Mouse (Mus musculus) cerebellum, postnatal 14 days (tissue): ENCODE results near the gene Letmd1.
A peak's percentile ranks its signal among the peaks of the same experiment; 100 is the strongest.
"Not testable (repeated sequence)": the region's sequence is repeated elsewhere in the genome, so short reads cannot be mapped to it uniquely, and the experiment has no call there.

Source experiments
- DNase-seq, 2 experiments: peaks; one replicate each; pipeline ENCODE4 v3.0.0; 2021; ENCODE audit warnings: mixed read lengths in 2 of 2

Gene Letmd1

DNA sequence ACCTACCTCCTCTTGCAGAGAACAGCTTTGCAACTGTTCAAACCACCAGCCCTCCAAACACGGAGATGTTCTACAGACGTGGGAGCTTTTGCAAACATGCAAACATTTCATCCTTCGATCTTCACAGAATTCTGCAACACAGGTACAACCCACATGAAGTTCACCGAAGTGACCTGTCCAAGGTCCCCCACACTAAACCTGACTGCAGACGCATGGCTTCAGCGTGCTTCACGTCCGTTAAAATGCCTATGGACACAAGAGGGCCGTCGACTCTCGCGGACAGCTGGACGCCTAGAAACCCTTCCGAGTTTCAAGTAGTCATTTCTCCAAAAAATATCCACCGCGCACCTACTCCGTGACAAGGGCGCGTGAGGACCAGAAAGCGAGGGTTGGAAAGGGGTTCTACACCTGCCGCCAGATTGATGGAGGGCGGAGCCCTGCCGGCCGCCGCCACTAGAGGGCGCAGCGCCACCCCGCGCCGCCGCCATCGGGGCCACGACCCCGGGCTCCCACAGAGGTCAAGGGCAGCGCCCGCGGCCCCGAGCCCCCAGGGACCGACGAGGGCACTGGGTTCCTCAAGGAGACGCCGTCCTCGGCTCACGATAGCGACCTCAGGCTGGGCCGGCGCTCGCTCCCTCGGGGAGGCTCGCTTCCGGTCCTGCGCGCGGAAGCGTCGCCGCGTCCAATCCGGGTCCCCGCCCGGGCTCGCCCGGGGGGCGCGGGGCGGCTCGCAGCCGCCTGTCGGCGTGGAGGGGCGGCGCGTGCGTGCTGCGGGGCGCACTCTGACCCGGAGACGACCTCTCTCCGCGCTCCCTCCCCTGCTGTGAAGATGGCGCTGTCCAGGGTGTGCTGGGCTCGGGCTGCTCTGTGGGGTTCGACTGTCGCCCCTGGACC is at the start of gene Letmd1:
TSS of gene Letmd1 (plus strand) at position 729 of the 894 bp plus-strand sequence.
- DNase-seq, result peak; percentile 94 to 95

- DNase-seq, result no peak
These were observed 49.5 kb upstream of the Letmd1 start for GRCm38 (mm10) chr15:100419311-100419710.

DNA sequence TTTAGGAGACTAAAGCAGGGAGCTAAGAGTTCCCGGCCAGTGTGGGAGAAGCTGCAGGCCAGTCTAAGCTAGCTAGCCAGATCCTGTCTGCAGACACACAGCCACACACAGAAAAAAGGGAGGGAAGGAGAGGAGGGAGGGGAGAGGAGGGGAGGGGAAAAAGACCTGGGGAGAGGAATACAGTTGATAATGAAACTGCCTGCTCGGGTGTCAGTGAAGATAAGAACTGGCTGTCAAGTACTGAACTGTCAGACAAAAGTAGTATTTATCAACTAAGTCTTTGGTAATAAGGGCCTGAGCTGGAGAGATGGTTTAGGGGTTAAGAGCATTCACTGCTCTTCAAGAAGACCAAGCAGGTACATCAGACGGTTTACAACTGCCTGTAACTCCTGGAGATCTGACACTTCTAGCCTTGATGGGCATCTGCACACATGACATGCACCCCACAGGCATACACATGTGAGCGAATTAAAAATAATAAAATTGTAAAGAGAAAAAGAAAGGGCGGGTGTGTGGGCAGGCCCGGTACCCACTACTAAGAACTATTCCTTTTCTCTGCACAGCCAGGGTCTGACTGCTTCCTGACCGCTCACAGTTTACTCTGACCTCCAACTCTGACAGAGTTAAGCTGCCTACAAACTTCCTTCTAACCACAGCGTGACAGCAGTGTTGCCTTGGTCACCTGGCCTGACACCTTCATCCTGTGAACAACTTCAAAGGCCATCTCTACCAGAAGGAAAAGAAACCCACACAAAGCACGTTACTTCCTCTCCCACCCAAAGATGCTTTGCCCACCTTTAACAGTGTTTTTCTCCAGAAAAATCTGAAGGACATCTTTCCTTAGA is 48.7 kb upstream of the Letmd1 start:
- DNase-seq, result no peak

DNA sequence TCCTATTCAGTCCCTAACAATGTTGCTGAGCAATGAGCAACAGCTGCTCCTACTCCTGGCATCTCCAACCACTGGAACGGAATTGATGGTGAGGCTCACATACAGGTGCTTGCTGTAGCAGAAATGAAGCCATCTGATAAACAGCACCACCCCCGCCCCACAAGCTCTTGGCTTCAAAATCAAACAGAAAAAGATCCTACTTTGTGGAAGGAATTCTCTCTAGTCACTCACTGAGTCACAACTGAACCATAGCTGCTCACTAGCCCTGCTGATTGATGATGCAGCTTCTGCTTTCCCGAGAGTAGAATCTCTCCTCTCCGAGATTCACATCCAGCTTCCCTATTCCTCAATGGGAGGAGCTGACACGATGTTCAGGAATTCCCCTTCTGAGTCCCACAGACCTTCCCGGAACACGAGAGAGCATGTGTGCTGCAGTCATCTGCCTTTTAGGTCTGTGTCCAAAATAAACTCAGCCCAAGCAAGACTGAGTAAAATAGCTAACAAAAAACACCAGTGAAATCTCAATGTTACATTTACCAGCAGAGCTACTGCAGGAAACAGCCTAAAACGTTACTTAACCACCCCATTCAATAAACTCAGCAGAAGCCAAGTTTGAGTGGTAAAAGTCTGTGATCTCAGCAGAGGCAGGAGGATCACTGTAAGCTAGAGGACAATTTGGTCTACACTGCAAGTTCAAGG is 47.6 kb upstream of the Letmd1 start:
- no peak for DNase-seq

DNA sequence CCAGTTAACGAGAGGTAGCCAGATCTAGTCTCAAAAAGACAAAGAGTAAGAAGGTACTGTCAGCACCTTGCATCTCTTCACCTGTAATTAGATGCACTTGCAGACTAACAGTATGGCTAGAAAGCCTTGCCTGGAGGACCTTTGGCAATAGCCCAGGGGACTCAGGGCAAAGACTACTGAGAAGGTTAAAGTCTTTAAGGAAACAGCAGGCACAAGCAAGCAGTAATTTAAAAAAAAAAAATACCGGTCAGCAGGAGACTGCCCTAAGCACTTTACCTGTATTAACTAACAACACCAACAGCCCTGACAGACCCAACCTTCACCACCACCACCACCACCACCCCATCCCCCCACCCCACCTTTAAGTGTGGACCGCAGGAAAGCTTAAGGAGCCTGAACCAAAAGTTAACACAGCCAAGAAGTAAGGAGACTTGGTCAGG is 47.0 kb upstream of the Letmd1 start, which contains the start of gene Gm5475:
TSS of gene Gm5475 (plus strand) at position 390 of the 440 bp plus-strand sequence.
- DNase-seq, result not testable (repeated sequence)

- peak in 1 of 2 experiments; percentile 43 for DNase-seq
These were observed 46.3 kb upstream of the Letmd1 start for GRCm38 (mm10) chr15:100422476-100422875.

DNA sequence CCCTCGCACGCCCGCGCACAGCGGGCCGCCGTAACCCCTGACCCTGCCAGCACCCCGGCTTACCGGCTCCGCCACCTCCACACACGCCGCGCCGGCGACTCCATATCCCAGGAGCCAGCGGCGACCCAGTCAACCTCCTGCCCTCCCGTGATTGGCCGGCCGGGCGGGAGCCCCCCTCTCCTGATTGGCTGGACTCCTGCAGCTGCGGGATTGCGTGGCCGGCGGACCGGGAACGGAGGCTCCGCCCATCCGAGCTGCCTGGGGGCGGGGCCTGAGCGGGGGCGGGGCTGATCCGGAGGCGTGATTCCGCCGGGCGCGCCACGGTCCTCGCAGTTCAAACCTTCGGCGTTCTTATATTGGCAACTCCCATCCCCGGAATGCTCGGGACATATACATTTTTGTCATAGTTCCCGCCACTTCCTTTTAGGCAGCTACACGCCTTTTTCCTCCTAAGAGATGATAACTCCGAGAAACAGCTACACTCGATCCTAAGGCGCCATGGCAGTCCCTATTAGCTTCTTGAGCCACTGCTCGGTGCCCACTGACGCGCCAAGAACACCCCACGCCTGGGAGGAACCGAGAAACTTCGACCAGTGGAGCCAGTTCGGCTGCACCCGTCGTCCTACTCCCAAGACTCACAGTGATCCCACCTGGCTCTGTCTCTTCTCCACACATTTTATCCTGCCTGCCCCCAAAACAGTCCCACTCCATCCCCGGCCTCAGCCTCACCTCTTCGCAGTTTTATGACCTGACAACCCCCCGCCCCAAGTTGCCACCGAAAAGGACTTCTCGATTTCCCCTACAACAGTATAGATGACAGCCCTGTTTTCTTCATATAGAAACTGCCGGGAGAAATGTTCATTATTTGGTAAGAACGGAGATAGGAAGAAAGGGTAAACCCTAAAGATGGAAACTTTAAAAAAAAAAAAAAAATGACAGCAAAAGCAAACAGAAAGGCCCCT is 45.6 kb upstream of the Letmd1 start:
- peak; percentile 98 for DNase-seq

DNA sequence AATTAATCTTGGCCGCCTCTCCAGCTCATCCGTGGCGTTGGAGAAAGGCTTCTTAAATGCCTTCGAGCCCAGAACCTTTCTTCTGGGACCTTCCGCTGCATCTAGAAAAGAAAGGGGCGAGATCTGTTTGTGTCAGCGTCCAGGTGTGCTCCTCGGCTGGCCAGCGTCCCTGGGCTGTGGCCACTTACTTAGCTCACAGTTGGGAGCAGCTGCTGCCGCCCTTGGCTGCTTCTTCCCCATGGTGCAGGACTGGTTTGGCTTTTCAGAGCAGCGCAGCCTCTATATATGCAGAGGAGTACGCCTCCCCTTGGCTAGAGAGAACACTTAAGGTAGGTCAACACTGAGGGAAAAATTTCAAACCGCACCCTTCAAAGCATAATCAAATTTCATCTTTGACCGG is 44.9 kb upstream of the Letmd1 start:
- DNase-seq, result no peak

DNA sequence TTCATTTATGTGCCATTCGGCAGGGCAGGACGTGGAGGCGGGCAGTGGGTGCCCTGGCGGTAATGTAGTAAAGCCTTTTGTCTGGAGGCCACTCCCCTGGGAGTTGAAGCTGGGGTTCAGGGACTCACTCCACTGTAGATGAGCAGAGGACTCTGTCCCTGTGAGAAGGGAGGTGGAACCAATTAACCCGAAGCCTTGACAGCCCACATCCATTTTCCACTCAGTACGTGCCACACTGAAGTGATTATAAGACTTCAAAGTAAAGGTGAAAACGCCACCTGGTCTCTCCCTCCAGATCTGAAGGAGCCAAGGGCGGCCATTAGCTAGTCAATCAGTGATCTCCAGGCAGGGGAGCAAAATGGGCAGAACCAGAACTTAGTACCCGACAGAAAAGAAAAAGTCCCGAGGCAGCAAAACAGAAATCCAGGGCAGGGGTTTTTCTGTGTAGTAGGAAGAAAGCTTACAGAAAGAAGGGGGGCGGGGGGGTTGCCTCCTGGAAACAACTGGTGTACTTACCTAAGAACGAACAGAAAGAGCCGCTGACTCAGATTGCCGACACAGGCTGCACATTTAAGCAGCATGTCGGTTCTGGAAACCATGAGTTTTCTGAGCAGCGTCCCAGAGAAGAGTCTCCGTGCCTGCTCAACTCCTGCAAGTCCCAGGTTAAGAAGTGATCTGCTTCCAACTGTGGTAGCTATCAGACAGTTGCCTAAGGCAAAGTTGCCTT is 44.3 kb upstream of the Letmd1 start, which contains the start of gene Slc11a2:
TSS of gene Slc11a2 (minus strand) at position 677 of the 727 bp plus-strand sequence.
- DNase-seq, result no peak

DNA sequence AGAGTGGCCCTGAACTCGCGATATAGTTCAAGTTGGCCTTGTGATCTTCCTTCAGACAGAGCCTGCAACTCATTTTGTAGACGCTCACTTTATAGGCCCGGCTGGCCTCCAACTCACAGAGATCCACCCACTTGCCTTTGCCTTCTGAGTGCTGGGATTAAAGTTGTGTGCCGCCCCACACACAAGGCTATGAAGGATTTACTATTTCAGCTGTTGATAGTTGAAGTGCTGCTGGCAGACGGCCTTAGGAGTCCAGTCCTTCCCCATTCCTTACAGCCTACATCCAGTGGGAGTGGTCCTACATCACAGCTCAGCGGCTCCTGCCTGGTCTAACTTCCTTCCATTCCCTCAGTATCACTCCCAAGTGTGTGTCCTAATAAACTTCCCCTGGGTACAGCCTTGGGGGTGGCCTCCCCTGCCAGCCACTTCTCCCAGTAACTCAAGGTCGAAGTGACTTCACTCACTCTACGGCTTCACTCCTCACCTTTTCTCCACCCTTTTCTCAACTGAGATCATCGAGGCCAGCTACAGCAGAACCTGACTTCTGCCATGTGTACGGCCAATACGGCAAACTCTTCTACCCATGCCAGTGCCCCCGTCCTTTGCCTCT is 40.4 kb upstream of the Letmd1 start:
- no peak for DNase-seq

- DNase-seq, result peak; percentile 85 to 89
These were observed 38.8 kb upstream of the Letmd1 start for GRCm38 (mm10) chr15:100429959-100430565.

DNA sequence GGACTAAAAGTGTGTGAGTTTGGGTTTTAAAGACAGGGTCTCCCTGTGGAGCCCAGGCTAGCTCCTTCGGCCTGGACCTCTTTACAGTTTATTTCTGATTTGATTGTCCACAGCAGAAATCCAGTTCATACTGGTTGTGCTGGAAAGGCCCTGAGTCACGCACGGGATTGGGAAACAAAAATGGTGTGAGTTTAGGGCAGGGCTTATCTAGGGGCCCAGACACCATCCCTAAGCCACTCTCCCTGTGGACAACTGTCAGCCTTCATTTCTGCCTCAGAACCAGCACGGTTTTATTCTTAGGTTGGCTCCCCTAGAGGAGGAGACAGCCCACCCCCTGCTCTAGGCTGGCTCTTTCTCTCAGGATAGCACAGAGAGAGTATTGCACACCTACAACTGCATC is 35.6 kb upstream of the Letmd1 start:
- DNase-seq, result no peak

GRCm38 (mm10) chr15:100436112-100436511 is 32.7 kb upstream of the Letmd1 start:
- no peak for DNase-seq

DNA sequence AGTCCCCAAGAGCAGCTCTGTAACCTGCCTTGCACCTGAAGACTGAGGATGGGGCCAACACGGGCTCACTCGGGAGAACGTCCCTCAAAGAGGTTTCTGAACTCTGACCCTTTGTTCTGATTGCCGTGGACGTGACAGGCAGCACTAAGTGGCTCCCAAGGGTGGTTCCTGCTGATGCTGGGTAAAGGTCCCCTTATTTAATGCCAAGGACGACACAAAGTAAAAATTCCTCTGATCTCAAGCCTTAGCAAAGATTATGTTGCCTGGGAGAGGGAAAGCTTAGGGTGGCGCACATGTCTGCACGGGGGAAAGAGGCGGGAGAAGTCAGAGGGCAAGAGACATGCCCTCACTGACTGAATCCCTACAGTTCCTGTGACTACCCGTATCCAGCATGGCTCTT is 32.3 kb upstream of the Letmd1 start:
- no peak for DNase-seq

GRCm38 (mm10) chr15:100443126-100443922 is 25.5 kb upstream of the Letmd1 start:
- DNase-seq, result peak; percentile 88 to 89

DNA sequence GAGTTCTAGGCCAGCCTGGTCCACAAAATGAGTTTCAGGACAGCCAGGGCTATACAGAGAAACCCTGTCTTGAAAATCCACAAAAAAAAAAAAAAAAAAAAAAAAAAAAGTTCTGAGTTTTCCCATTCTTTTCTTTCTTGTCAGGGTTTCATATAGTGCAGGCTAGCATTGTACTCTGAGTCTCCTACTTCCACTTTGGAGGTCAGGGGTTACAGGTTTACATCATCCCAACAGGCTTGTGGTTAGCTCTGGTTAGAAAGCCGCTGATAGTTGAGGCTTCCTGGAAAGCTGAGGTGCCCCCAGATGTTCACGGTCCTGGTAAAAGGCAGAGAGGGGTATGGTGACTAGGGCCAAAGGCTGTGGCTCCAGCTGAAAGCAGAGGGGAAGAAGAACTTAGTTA is 21.9 kb upstream of the Letmd1 start:
- no peak for DNase-seq

- no peak for DNase-seq
These were observed 20.3 kb upstream of the Letmd1 start for GRCm38 (mm10) chr15:100448572-100448971.

DNA sequence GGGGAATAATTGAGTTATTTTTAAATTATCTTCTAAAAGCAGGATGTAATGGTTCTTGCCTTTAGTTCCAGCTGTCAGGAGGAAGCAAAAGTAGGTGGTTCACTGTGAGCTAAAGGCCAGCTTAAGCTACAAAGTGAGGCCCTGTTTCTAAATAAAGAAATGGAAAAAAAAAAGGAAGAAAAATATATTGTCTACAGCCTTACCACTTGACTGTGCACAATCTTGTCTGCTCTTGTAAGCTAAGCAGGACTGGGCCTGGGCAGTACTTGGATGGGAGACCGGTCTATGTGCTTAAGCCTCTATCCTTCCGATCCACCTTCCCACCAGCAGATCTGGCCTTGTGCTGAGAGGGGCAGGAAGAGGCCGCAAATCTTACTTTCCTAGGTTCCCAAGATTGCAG is 19.3 kb upstream of the Letmd1 start:
- no peak for DNase-seq

- peak; percentile 73 to 75 for DNase-seq
These were observed 17.6 kb upstream of the Letmd1 start for GRCm38 (mm10) chr15:100451245-100451644.
